Mouse (Mus musculus) NIH3T3 (cell line): ENCODE data around the gene Phldb1.
"Not testable (repeated sequence)": the region's sequence is repeated elsewhere in the genome, so short reads cannot be mapped to it uniquely, and the experiment has no call there.

ENCODE experiments used
- DNase-seq: peaks from one replicate; pipeline ENCODE4 v3.0.0-alpha.2; 2012; ENCODE audit warnings: low read depth

Gene Phldb1

DNA sequence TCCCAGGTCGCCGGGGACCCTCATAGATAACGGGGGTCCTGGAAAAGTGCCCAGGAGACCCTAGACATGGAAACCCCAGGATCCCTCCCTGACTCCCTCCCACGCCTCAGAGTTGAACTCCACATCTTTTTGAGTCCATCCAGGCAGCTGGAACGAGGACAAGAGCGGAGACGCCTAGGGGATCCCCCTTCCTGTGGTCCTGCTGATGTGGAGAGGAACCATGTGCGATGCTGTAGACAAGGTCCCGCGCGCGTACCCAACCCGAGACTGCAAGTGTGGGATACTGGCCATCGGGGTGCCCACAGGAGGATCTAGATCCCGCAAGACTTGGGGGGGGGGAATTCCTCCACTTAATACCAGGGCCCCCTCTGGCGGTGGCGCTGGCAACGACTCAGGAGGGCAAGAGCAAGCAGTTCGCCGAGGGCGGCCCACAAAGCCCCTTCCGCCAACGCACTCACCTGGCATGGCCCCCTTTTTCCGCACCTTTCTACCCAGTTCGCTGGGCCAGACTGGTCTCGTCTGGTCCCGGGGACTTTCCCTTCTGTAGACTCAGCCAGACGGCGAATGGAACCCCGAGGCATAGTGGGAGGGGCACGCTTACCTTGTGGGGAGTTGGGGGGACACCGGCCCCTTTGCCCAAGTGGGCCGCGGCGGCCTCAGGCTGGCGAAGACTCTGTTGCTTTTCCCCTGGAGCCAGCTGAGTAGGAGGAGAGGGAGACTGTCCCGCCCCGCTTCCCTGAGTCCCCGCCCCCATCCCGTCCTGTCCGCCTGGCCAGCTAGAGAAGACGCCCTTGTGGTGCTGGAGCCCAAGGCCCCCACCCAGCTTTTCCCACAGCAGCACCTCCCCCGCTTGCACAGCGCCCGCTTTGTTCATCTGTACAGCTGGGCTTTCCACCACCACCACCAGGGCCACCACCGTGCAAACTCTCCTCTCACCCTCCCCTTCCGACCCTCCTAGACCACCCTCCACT is at the start of gene Phldb1:
Phldb1 (minus strand) TSS at position 675 of the 971 bp plus-strand sequence.
- DNase-seq: peak; percentile 88

DNA sequence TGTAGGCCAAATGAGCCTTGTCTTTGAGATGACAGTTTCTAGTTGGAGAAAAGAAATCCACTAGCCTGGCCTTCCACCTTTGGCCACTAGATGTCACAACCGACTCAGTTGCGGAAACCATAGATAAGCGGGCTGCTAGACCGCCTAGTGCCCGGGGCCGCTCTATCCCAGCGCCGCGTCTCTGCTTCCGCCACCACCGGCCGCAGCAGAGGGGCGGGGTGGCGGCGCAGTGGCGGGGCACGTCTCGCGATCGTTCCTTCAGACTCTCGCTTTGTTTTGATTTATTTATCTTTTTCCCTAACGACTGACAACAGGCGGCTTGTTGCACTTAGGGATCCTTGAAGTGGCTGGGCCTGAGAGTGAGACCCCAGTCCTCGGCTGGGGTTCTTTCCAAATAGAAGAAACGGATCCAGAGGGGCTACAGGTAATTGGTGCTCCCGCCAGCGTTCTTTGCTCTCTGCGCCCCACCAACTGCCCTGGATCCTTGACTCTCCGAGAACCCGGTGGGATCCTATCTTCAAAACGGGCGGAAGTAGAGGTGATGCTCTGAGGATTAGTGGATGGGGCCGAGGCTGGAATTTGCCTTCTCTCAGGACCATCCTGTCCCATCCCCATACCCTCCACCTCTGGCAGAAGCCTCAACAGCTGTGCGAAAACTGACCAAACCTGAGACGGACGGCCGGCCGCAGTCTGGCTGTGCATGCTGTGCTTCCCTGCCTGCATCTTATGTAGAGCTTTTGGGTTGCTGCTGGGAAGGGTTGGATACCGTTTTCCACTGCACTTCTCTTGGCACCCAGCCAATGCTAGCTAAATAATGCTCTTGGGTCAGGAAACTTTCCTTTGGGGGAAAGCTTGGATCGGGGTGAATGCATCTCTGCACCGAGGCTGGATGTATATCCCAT is 38.0 kb upstream of the Phldb1 start:
- peak; percentile 97 for DNase-seq

DNA sequence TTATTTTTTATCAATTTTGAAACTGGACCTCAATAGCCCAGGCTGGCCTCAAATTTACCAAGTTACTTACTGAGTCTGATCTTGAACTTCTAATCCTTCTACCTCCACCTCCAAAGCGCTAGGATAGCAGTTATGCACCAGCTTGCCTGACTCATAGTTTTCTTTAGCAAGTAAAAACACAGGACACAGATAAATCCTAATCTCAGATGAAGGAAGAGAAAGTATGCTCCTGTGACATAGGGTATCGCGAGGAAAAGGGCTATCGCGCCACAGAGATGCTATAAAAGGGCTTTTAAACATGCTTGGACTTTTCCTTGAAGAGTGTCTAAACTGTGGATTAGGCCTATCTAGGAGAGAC is 37.4 kb upstream of the Phldb1 start:
- no peak for DNase-seq

DNA sequence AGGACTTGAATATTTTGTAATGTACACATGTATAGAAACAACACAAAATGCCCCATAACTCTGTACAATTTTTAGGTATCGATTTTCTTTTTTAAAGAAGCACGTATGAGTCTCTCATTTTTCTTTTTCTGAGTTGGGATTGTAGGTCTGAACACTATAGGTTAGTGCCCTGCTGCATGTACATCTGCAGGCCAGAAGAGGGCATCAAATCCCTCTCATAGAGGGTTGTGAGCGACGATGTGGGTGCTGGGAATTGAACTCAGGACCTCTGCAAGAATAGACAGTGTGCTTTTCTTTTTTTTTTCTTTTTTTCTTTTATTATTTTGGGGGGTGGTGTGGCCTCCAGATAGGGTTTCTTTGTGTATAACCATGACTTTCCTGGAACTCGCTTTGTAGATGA is 36.4 kb upstream of the Phldb1 start:
- DNase-seq: no peak

DNA sequence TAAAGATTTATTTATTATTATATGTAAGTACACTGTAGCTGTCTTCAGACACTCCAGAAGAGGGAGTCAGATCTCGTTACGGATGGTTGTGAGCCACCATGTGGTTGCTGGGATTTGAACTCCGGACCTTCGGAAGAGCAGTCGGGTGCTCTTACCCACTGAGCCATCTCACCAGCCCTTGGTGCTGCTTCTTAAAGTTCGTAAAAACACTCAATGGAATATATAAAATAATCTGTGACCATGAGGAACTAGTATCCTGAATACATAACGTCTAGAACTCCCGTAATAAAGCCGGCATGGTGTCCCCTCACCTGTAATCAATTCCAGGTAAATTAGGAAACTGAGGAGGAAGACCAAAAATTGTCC is 33.0 kb upstream of the Phldb1 start:
- DNase-seq: not testable (repeated sequence)

DNA sequence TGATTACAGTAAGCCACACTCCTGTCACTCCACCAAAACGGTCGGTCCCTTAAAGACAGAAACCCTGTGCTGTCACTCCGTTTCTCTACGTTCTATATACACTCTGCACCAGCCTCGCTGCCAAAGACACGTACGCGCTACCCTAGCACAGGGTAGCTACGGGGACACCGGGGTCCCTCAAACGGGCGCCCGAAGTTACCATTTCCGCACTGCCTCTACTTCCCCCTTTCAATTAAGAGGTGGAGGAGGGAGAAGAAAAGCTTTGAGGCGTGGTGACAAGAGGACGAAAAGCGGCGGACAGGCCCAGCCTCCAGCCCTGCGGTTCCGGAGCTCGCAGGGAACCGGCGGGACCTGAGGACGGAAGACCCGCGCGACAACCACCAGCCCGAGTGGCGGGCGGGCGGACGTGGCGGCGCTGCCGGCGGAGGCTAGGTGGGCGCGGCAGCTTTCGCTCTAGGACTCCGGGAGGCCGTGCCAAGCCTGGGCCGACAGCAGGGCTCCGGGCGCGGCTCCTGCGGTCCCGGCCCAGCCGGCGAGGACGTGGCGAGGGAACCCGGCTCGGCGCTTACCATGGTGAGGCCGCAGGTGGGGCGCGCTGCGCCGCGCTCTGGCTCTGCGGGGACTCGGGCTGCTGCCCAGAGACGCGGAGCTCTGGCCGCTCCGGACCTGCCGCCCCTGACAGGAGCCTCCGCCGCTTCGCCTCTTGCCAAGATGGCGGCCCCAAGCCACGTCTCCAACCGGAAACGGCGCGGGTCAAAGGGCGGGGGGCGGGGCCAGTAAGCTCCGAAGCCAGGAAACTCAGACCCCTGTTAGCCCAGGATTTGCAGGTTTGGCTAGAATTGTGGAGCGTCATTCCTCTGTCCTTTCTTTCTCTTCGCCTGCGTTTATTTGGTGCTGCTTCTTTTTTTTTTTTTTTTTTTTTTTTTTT is 32.4 kb upstream of the Phldb1 start, which contains the start of the genes Arcn1 and Ift46:
Arcn1 (minus strand) TSS at position 745 of the 928 bp plus-strand sequence.
Ift46 (plus strand) TSS at position 808 of the 928 bp plus-strand sequence.
- DNase-seq: peak; percentile 93

DNA sequence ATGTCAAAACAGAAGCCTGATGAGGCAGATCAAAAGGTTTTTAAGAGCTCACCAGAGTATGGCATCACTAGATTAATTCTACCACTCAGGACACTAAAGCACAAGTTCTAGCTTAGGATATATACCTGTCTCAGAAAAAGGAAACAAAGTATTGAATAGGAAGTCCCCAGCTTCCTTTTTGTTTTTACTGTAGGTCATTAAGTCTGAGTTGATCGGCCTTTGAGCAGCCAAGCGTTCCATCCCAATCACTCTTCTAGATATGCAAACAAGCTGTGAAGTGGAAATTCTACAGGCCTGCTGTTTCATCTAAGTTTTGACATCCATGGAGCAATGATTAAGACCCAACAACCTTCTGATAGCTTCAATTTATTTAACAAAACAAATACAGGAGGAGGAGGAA is 25.9 kb upstream of the Phldb1 start:
- DNase-seq: no peak

DNA sequence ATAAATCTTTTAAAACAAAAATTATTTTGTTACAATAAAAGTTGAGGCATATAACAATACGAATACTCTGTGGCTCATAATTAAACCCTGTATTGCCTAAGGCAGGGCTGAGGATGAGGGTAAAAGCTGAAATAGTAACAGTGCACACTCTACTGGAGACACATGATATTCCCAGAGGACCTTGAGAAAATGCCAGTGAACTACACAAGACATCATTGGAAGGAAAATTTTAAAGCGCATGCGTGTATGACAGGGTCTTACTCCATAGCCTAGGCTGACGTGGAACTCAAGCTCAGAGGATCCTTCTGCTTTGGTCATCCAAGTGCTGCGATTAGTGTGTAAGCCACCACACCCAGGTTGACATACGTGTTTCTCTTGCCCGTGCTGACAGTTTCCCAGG is 13.5 kb upstream of the Phldb1 start:
- DNase-seq: peak; percentile 26

DNA sequence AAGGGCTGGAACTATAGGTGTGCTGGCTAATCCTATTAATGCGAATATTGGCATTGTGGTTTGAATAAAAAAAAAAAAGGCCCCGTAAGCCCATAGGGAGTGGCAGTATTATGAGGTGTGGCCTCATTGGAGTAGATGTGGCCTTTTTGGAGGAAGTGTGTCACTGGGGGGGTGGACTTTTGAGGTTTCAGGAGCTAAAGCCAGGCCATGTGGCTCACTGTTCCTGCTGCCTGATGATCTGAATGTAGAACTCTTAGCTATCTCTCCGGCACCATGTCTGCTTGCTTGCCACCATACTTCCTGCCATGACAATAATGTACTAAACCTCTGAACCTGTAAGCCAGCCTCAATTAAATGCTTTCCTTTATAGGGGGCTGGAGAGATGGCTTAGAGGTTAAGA is 12.3 kb upstream of the Phldb1 start:
- DNase-seq: no peak

DNA sequence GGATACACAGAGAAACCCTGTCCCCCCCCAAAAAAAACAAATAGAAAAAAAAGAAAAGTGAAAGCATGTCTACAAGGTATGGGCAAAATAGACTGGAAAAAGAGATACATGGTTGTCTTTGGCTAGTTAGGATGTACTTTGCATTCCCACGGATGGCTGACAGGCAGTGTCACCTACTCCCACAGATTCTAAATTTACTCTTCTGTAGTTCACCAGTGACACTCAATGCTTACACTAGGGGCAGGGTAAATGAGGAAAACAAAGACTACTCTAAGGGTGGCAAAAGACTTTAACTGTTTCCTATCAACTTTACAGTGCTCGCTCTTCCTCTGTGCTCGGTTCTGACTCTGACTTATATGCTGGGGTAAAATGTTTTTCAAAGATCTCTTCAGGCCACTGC is 11.7 kb upstream of the Phldb1 start:
- DNase-seq: no peak

DNA sequence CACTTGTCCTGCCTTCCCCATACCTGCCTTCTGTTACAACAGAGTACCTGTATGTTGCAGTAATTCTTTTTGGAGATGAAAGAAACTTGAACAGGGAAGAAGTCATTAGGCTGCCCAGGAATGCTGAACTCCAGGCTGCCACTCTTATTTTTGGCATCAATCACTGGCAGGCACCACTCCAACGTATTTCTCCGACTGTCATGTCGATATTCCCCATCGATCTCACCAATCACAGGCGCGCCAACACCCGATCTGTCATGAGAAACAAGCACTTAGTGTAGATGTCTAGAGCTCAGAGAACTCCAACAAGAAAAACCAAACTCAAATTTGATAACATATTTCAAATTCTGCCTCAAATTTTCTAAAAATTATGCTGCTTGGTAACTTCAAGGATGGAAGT is 10.4 kb upstream of the Phldb1 start:
- no peak for DNase-seq

DNA sequence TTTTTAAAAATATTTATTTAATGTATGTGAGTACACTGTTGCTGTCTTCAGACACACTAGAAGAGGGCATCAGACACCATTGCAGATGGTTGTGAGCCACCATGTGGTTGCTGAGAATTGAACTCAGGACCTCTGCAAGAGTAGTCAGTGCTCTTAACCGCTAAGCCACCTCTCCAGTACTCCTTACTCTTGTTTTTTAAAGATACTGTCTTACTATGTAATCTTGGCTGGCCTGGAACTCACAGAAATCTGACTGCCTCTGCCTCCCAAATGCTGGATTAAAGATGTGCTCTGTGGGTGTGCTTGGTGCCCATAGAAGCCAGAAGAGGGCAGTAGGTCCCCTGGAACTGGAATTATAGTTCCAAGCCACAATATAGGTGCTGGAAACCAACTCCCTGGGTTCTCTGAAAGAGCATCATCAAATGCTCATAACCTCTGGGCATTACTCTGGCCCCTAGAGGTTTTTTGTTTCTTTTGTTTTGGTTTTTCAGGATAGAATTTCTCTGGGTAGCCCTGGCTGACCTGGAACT is 5.7 kb upstream of the Phldb1 start:
- no peak for DNase-seq

DNA sequence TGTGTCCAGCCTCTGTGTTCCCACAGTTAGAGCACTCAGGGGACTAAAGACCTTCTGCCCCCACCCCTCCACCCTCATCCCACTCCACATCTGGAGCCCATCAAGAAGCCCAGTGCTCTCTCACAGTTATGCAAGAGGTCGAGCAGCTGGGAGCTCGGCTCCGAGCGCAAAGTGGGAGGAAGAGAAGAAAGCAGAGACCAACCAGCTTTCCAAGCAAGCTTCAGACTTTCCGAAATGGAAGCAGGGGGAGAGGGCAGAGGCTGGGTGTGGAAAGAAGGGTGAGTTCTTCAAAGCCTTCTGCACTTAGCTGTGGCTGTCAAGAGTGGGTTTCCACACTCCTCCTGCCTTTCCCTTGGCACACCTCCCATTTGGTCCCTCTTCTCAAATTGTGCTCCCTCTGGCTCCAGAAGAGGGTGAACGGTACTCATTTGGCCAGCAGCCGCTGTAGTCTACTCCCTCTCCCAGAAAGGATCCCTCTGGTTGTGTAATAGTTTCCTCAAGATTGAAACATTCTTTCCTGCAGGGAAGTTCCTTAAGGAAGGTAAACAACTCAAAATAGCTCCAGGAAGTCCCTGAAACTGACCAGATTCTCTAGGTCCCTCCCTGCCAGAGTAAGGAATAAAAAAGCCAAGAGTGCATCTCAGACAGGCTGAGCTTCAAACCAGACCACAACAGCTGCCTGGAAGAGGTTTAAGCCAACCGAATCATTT is 2.4 kb upstream of the Phldb1 start:
- DNase-seq: peak; percentile 77

DNA sequence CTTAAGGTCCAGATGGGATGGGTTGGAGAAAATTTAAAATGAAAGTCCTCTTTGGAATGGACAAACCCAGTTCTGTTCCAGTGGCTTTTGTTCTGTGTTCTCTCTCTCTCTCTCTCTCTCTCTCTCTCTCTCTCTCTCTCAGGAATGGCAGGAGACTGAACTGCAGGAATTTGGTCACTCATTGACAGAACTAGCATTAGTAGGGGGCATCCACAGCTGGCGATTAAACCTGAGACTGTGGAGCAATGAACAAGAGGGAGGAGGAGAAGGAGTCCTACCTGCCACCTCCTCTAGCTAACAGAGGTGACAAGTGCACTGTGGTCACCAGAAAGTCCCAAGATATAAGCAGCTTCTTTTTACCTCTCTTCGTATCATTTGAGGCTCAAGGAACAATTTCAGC is 1.3 kb upstream of the Phldb1 start:
- DNase-seq: no peak

DNA sequence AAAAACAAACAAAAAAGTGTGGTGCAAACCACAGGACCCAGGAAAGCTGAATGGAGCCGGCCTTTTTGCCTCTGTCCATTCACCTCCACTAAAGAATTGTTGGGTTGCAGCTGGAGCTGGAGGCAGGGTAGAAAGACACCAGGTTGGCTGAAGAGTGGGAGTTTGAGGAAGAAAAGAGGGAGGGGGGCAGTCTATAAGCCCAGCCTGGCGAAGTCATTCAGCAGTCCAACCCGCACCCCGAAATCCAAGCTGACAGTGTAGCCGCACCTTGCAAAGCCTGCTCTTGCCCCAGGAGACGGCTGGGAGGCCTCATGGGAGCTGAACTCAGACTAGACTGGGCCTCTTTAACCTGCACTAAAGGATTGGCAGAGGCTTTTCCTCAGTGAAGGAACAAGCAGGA is 888 bp upstream of the Phldb1 start:
- no peak for DNase-seq

DNA sequence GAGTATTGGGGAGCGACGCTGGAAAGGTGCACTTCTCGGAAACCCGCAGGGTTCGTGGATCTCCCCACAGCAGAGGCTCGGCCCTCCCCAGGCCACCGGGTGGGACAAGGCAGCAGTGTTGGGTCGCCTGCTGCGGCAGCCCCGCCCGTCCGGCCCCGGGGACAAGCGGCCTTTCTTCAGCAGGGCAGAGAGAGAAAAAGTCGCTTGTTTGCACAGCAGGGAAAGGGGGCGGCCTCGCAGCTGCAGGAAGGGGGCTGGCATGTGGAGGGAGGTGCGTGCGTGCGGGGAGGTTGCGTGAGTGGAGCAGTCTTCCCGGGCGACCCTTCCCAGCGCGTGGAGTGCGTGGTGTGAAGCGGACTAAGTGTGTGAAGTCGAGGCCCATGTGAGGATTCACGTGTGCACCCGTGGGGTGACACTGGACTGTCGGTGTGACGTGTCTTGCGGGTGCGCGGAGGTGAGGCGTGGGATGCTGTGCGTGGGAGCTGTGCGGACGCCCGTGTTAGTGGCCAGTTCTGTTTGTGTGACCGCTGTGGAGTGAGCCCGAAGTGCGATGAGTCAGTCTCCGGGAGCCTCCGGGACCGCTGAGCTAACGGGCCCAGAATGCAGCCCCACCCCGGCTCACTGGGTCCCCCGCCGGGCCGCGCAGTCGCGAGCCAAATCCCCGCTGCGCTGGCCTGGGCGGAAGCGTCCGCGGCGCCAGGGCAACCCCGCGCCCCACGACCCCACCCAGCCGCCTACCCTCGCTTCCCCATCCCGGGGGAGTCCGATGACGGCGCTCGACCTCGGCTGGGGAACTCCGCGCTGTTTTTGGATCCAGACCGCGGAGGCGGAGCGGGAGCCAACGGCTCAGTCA is 1.1 kb downstream of the Phldb1 start:
- peak; percentile 81 for DNase-seq

DNA sequence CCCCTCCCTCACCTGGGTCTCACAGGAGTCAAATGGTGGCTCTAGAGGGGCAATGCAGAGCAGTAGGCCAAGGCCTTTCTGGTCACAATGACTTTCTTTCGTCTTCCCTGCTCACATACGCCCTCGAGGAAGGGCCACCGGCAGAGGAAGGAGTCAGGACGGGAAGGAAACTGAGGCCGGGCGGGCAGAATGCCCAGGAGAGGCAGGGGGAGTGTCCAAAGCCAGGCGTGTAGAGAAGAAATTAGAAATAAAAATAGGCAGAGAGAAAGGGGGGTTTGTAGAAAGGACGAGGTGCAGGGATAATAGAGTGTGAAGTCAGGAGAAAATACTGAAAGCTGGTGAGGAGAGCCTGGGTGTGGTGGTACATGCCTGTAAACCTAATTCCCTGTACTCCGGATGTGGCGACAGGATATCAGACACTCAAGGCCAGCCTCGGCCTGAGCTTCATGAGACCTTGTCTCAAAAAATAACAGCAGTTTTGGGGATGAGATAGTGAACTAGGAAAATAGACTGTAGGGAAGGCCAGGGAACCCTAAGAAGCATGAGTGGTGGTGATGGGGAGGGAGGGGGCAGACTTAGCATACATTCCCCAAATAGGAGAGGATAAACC is 2.0 kb downstream of the Phldb1 start:
- peak; percentile 20 for DNase-seq

DNA sequence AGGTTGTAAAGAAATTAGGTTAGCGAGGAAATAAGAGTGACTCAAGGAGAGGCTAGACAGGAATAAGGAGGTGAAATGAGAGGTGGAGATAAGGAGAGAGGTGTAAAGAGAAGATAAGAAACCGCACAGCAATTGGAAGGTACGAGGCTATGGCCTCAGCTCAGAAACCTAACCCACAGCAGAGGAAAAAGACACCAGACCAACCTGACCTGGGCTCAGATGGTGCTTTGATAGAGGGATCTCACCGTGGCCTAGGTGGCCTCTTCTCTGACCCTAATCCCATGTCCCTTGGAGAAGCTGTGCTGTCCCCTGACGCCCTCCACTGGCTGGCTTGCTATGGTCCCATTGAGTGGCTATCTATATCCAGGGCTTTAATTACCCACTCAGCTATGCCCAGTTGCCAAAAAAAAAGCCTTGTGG is 2.9 kb downstream of the Phldb1 start:
- DNase-seq: no peak

DNA sequence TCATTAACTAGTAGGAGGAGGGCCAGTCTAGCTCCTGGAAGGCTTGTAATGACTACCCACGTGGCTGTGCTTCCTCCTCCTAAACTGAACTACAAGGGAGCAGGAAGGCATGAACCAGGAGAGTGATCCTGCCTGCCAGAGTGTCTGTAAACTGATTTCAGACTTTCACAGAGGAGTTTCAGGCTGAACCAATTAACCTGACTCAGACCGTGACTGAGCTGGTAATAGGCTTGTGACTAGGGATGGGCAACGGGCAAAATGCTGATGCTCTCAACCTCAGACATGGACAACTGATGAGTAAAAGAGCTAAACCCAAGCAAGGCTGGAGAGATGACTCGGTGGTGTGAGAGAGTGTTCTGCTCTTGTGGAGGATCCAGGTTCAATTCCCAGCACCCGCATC is 7.6 kb downstream of the Phldb1 start:
- DNase-seq: peak; percentile 33
